Mouse (Mus musculus) erythroblast, adult 5-6 weeks (primary cell): Measurements from ENCODE around the gene 5730596B20Rik. TPM values are rescaled to one million over a fixed set of nuclear protein-coding genes. Genes with fewer than 3 reads are reported as not detected.

ENCODE experiments used
- ATAC-seq: replicated peaks from 2 replicates; pipeline ENCODE4 v1.8.0; 2016; ENCODE audit warnings: moderate number of reproducible peaks, mild to moderate bottlenecking, moderate TSS enrichment, inconsistent platforms; ENCODE audit not compliant: poor library complexity, low FRiP score, severe bottlenecking
- total RNA-seq, 2 experiments: library from RNA; stranded (forward) in 1 of 2; stranded (reverse) in 1 of 2; fragments of 150-400 nt in 1 of 2; fragments of 200-764, 138-1000 nt in 1 of 2; gene quantifications; 2 replicates each; pipeline versions ENCODE4 v1.2.3 to v1.2.4; 2015 to 2017; ENCODE audit warnings: low replicate concordance in 2 of 2

The 5730596B20Rik gene
- total RNA-seq, 2 experiments from 2014 or later: not detected

GRCm38 (mm10) chr6:52161336-52162092 lies 15.8 kb upstream of the 5730596B20Rik start:
- no peak for ATAC-seq

GRCm38 (mm10) chr6:52162093-52162380 lies 15.3 kb upstream of the 5730596B20Rik start:
- ATAC-seq: no peak

GRCm38 (mm10) chr6:52162611-52163365 lies 14.5 kb upstream of the 5730596B20Rik start:
- ATAC-seq: no peak

GRCm38 (mm10) chr6:52163366-52164031 lies 13.8 kb upstream of the 5730596B20Rik start:
- ATAC-seq: no peak

GRCm38 (mm10) chr6:52164051-52164625 lies 13.2 kb upstream of the 5730596B20Rik start:
- no peak for ATAC-seq

GRCm38 (mm10) chr6:52164626-52165440 lies 12.5 kb upstream of the 5730596B20Rik start, which contains the start of gene Hoxa2:
Gene Hoxa2 (minus strand): TSS chr6:52164831.
- ATAC-seq: no peak

- no peak for ATAC-seq
Measured at GRCm38 (mm10) chr6:52165441-52166370, 11.6 kb upstream of the 5730596B20Rik start.

- no peak for ATAC-seq
Measured at GRCm38 (mm10) chr6:52166431-52167077, 10.7 kb upstream of the 5730596B20Rik start.

GRCm38 (mm10) chr6:52167176-52167575 lies 10.1 kb upstream of the 5730596B20Rik start:
- no peak for ATAC-seq

GRCm38 (mm10) chr6:52167736-52168161 lies 9.5 kb upstream of the 5730596B20Rik start:
- no peak for ATAC-seq

- ATAC-seq: no peak
Measured at GRCm38 (mm10) chr6:52168191-52169055, 8.9 kb upstream of the 5730596B20Rik start.

- no peak for ATAC-seq
Measured at GRCm38 (mm10) chr6:52169499-52170165, 7.7 kb upstream of the 5730596B20Rik start.

GRCm38 (mm10) chr6:52170166-52170897 lies 7.0 kb upstream of the 5730596B20Rik start:
- no peak for ATAC-seq

GRCm38 (mm10) chr6:52170898-52171223 lies 6.4 kb upstream of the 5730596B20Rik start:
- ATAC-seq: no peak

GRCm38 (mm10) chr6:52171331-52171730 lies 6.0 kb upstream of the 5730596B20Rik start:
- ATAC-seq: no peak

- no peak for ATAC-seq
Measured at GRCm38 (mm10) chr6:52171938-52172337, 5.4 kb upstream of the 5730596B20Rik start.
